13 mouse cellular contexts compared by ENCODE assay signal in genomic region chr6:127770806-127771205, GRCm38 (mm10). TPM values are rescaled to one million over a fixed set of nuclear protein-coding genes. Genes with fewer than 3 reads are reported as not detected.
DNase-seq lines count a peak whose midpoint lies in the region; ATAC-seq lines count a peak whose summit lies in the region.
"Had no signal": no experiment of that assay in that cellular context is flagged by ENCODE, and none has a peak within 500 bp of the region (broad histone marks: within the 10 kb centered on the region; RNA-seq: fewer than 3 reads in every experiment).

No protein-coding gene starts in this region.

- peaks cover 56% of the 10 kb centered on the region for H3K4me1 ChIP-seq in forebrain, embryonic 10.5 days
- H3K4me1 ChIP-seq in forebrain, embryonic 16.5 days (replicated peaks; ENCODE audit: control insufficient read depth, insufficient read depth, low read length), result peaks cover 34% of the 10 kb centered on the region
- H3K4me1 ChIP-seq in hindbrain, embryonic 15.5 days (replicated peaks), result peaks cover 41% of the 10 kb centered on the region

- ATAC-seq in forebrain, embryonic 16.5 days, result no peak
- no peak for ATAC-seq in hindbrain, embryonic 15.5 days (ENCODE audit: low FRiP score, low read depth)
- ATAC-seq: liver, postnatal 0 days had no signal

- intact Hi-C loops in left cerebral cortex, postnatal 36 days (cut with DNase I), result no loop called here

- H3K27me3 ChIP-seq in forebrain, embryonic 10.5 days (ENCODE audit: poor library complexity, severe bottlenecking), result peaks cover 78% of the 10 kb centered on the region
- H3K27me3 ChIP-seq in forebrain, embryonic 16.5 days (replicated peaks; ENCODE audit: control insufficient read depth, insufficient read depth, low read length), result no peaks in the 10 kb centered on the region
- no peaks in the 10 kb centered on the region for H3K27me3 ChIP-seq in hindbrain, embryonic 15.5 days

- DNase-seq in forebrain, embryonic 10.5 days (ENCODE audit: extremely low spot score, low spot score), result no peak
- DNase-seq in left cerebral cortex, postnatal 36 days (ENCODE audit: low spot score in 2 of 2), result peak; percentile 64 to 65
- peak; percentile 74 to 91 for DNase-seq in right cerebral cortex, postnatal 10 days (ENCODE audit: low spot score in 2 of 2)
- no peak for DNase-seq in Muller cell, postnatal 12 days (ENCODE audit: inconsistent ontology term)
- no peak for DNase-seq in urinary bladder, adult 2 months (ENCODE audit: low spot score)
- DNase-seq in thymus, postnatal 25 days, result no peak
- DNase-seq: gastrocnemius, postnatal 10 days; heart, postnatal 10 days; liver, postnatal 0 days had no signal

- H3K36me3 ChIP-seq in forebrain, embryonic 10.5 days (replicated peaks), result no peaks in the 10 kb centered on the region
- H3K36me3 ChIP-seq in forebrain, embryonic 16.5 days (ENCODE audit: control insufficient read depth, insufficient read depth), result no peaks in the 10 kb centered on the region
- H3K36me3 ChIP-seq in hindbrain, embryonic 15.5 days, result no peaks in the 10 kb centered on the region

- no peak overlapping the region for H3K9ac ChIP-seq in forebrain, embryonic 16.5 days (replicated peaks; ENCODE audit: low read depth, low read length)
- H3K9ac ChIP-seq in hindbrain, embryonic 15.5 days, result no peak overlapping the region
- H3K9ac ChIP-seq: liver, postnatal 0 days had no signal

- WGBS in forebrain, embryonic 10.5 days, result 39% methylated on average over 4 of the region's 4 CpGs
- 25% methylated on average over 4 of the region's 4 CpGs for WGBS in forebrain, embryonic 16.5 days
- 23% methylated on average over 4 of the region's 4 CpGs for WGBS in hindbrain, embryonic 15.5 days

- H3K27ac ChIP-seq in forebrain, embryonic 10.5 days, result no peak overlapping the region
- H3K27ac ChIP-seq in forebrain, embryonic 16.5 days (ENCODE audit: low read length), result no peak overlapping the region
- H3K27ac ChIP-seq in hindbrain, embryonic 15.5 days (replicated peaks), result no peak overlapping the region
- H3K27ac ChIP-seq: kidney, postnatal 0 days had no signal

- no peak overlapping the region; the same call in 1 of the 2 replicates for H3K4me2 ChIP-seq in forebrain, embryonic 16.5 days (ENCODE audit: low read length)
- H3K4me2 ChIP-seq in hindbrain, embryonic 15.5 days, result peak overlapping the region; percentile 86

- H3K9me3 ChIP-seq in forebrain, embryonic 10.5 days, result no peaks in the 10 kb centered on the region
- no peaks in the 10 kb centered on the region for H3K9me3 ChIP-seq in forebrain, embryonic 16.5 days (ENCODE audit: control insufficient read depth, low read length)
- H3K9me3 ChIP-seq in hindbrain, embryonic 15.5 days, result no peaks in the 10 kb centered on the region

- 0 out of 2 replicates have a peak overlapping the region, but pooled peaks have one; percentile 6 for H3K4me3 ChIP-seq in forebrain, embryonic 10.5 days
- H3K4me3 ChIP-seq in forebrain, embryonic 16.5 days (replicated peaks; ENCODE audit: low read length), result no peak overlapping the region
- no peak overlapping the region for H3K4me3 ChIP-seq in hindbrain, embryonic 15.5 days

RNA-seq across cellular contexts. Expression of gene Prmt8, which starts 1.5 kb away (rescaled TPM):
- 5.0 and 5.2 TPM in 2 replicates for polyA plus RNA-seq in forebrain, embryonic 10.5 days (2016; fragmentation: Nextera tagmentation; extraction: Ambion mirVana)
- 28.4 and 31.4 TPM in 2 replicates for polyA plus RNA-seq in forebrain, embryonic 16.5 days (2015; fragmentation: Nextera tagmentation; extraction: Ambion mirVana)
- 33.8 and 34.4 TPM in 2 replicates for polyA plus RNA-seq in hindbrain, embryonic 15.5 days (2015; fragmentation: Nextera tagmentation; extraction: Ambion mirVana)
- total RNA-seq in left cerebral cortex, postnatal 36 days (2021), result 10 to 100 TPM; 90.8 to 97.3 TPM
- 0.06 TPM in 1 of 2 replicates, not detected in the other for polyA plus RNA-seq in urinary bladder, adult 2 months (2012; rRNA removed)
- total RNA-seq: heart, postnatal 10 days had no signal
- polyA plus RNA-seq: kidney, postnatal 0 days; liver, postnatal 0 days; spleen, adult 2 months had no signal

Comparison
In these comparisons a context has a peak if more than half of its experiments do, and no peak if none do; other contexts are left out.
1. DNase-seq: peak in left cerebral cortex, postnatal 36 days (2 of 2) and right cerebral cortex, postnatal 10 days (2 of 2); none in forebrain, embryonic 10.5 days (single experiment), Muller cell, postnatal 12 days (single experiment), urinary bladder, adult 2 months (single experiment) and thymus, postnatal 25 days (single experiment).